Mouse (Mus musculus): ENCODE data around the gene Flnc. TPM values are rescaled to one million over a fixed set of nuclear protein-coding genes. Genes with fewer than 3 reads are reported as not detected.

The Flnc gene
- polyA plus RNA-seq, 1 experiment from 2014 or later: 42.5 TPM

DNA sequence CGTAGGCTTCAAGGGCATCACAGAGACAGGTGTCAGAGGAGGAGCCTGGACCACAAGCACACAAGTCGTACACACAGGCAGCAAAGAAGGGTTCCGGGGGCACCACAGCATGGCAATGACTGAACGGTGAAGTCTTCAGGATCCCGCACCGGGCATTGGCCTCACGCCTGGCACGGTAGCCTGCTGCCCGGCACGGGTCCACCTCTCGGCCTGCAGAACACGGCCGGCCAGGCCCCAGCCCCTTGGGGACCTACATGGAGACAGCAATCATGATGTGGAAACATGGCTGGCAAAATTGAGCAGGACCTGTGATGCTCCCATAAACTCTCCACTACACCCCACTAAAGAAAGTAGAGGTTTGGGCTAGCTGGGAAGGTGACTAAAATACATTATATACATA is 49.6 kb downstream of the Flnc start:
- H3K4me2 ChIP-seq: no peak overlapping the region
- ATAC-seq (replicated peaks; ENCODE audit: insufficient number of reproducible peaks, low FRiP score, low TSS enrichment): no peak
- H3K9me3 ChIP-seq (replicated peaks; ENCODE audit: control insufficient read depth, low read length): no peaks in the 10 kb centered on the region
- no peaks in the 10 kb centered on the region for H3K36me3 ChIP-seq (ENCODE audit: control insufficient read depth, insufficient read depth, low read length)
- WGBS (ENCODE audit: insufficient replicate concordance): 90% methylated on average over 13 of the region's 13 CpGs
- no peak overlapping the region for H3K4me3 ChIP-seq (ENCODE audit: low read depth, low read length)
- no peak overlapping the region for H3K27ac ChIP-seq (ENCODE audit: low read depth, low read length)
- H3K9ac ChIP-seq (ENCODE audit: low read depth, low read length): no peak overlapping the region
- H3K27me3 ChIP-seq (ENCODE audit: control insufficient read depth, insufficient read depth, low read length): 0 out of 2 replicates have a peak, but pooled peaks cover 3% of the 10 kb centered on the region
- no peaks in the 10 kb centered on the region; the same call in 1 of the 2 replicates for H3K4me1 ChIP-seq (ENCODE audit: control insufficient read depth, insufficient read depth, low read length)

DNA sequence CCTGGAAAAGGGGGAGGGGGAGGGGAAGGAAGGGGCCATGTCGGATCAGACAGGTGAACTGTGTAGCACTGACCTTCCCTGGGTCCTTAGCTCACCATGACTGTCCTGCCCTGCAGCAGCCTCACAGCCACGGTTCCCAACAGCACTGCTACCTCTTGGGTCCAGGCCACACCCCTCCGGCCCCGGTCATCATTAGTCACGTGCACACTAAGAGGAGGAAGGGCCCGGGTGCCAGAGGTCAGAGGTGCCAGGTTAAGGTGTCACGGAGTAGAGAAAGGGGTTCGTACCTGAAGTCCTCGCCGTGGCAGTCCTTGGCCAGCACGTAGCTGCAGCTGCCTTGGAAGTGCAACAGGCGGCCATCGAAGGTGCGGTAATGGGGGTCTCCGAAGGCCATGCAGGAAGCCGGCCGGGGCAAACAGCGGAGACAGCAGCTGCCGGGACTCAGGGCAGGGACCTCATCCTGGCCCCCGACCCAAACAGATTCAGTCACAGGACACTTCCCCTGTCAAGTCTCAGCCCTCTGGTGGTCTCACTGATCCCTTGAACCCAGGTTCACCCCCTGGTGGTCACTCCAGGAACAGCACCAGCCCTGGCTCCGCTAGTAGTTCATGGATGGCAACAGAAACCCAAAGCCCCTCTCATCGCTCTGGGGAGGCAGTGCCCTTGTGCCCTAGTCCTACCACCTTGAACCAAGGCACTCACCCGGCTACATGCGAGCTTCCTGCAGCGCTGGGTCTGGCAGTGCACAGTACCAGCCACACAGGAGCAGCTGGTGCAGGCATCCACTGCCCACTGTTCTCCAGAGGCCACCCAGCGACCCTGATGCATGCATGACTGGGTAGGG is 51.9 kb downstream of the Flnc start:
- peak; percentile 81 for ATAC-seq (replicated peaks; ENCODE audit: insufficient number of reproducible peaks, low FRiP score, low TSS enrichment)
- 8% methylated on average over 26 of the region's 26 CpGs for WGBS (ENCODE audit: insufficient replicate concordance)

DNA sequence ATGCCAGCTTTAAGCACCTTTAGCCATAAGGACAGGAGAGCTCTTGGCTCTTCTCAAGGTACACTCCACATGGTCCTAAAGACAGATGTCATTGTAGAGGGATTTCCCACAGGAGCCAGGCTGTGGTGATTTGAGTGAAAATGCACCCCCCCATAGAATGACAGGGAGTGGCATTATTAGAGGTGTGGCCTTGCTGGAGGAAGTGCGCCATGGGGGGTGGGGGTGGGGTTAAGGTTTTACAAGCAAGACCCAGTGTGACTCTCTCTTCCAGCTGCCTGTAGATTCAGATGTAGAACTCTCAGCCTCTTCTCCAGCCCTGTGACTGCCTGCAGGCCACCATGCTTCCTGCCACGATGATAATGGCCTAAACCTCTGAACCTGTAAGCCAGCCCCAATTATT is 52.9 kb downstream of the Flnc start:
- no peak for ATAC-seq (replicated peaks; ENCODE audit: insufficient number of reproducible peaks, low FRiP score, low TSS enrichment)
- 0 out of 2 replicates have a peak, but pooled peaks cover 3% of the 10 kb centered on the region for H3K27me3 ChIP-seq (ENCODE audit: control insufficient read depth, insufficient read depth, low read length)
- WGBS (ENCODE audit: insufficient replicate concordance): 53% methylated on average over 2 of the region's 2 CpGs
- no peak overlapping the region for H3K4me3 ChIP-seq (ENCODE audit: low read depth, low read length)
- H3K36me3 ChIP-seq (ENCODE audit: control insufficient read depth, insufficient read depth, low read length): 0 out of 2 replicates have a peak, but pooled peaks cover 3% of the 10 kb centered on the region
- H3K4me2 ChIP-seq: no peak overlapping the region
- H3K9me3 ChIP-seq (replicated peaks; ENCODE audit: control insufficient read depth, low read length): no peaks in the 10 kb centered on the region
- H3K27ac ChIP-seq (ENCODE audit: low read depth, low read length): no peak overlapping the region
- H3K4me1 ChIP-seq (ENCODE audit: control insufficient read depth, insufficient read depth, low read length): no peaks in the 10 kb centered on the region; the same call in 1 of the 2 replicates
- no peak overlapping the region for H3K9ac ChIP-seq (ENCODE audit: low read depth, low read length)

More for the DNA sequence above, 51.9 kb downstream of the Flnc start:
- 0 out of 2 replicates have a peak, but pooled peaks cover 3% of the 10 kb centered on the region for H3K27me3 ChIP-seq (ENCODE audit: control insufficient read depth, insufficient read depth, low read length)
- peak overlapping the region; percentile 46; the same call in 1 of the 2 replicates for H3K9ac ChIP-seq (ENCODE audit: low read depth, low read length)
- H3K36me3 ChIP-seq (ENCODE audit: control insufficient read depth, insufficient read depth, low read length): 0 out of 2 replicates have a peak, but pooled peaks cover 2% of the 10 kb centered on the region
- peak overlapping the region; percentile 42 for H3K4me3 ChIP-seq (ENCODE audit: low read depth, low read length)
- H3K9me3 ChIP-seq (replicated peaks; ENCODE audit: control insufficient read depth, low read length): no peaks in the 10 kb centered on the region
- H3K4me2 ChIP-seq: peak overlapping the region; percentile 91
- H3K4me1 ChIP-seq (ENCODE audit: control insufficient read depth, insufficient read depth, low read length): no peaks in the 10 kb centered on the region; the same call in 1 of the 2 replicates
- no peak overlapping the region for H3K27ac ChIP-seq (ENCODE audit: low read depth, low read length)

DNA sequence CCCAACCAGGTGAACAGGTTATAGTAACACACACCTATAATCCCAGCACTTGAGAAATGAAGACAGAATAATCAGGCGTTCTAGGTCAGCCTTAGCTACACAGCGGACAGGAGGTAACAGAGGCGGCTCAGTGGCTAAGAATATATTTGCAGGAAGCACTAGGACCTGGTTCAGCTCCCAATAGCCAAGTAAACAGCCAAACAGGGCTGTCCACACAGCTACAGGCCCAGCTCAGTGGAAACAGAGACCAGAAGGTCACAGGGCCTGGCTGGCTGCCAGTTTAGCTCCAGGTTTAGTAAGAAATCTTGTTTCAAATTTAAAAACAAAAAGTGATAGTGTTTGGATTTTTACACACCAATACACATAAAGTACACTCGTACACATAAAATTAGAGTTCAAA is 61.0 kb downstream of the Flnc start:
- 79% methylated on average over 4 of the region's 4 CpGs for WGBS (ENCODE audit: insufficient replicate concordance)
- no peak overlapping the region for H3K4me3 ChIP-seq (ENCODE audit: low read depth, low read length)
- H3K9ac ChIP-seq (ENCODE audit: low read depth, low read length): no peak overlapping the region
- ATAC-seq (replicated peaks; ENCODE audit: insufficient number of reproducible peaks, low FRiP score, low TSS enrichment): no peak
- H3K27me3 ChIP-seq (ENCODE audit: control insufficient read depth, insufficient read depth, low read length): peaks cover 27% of the 10 kb centered on the region
- 0 out of 2 replicates have a peak, but pooled peaks cover 3% of the 10 kb centered on the region for H3K36me3 ChIP-seq (ENCODE audit: control insufficient read depth, insufficient read depth, low read length)
- H3K9me3 ChIP-seq (replicated peaks; ENCODE audit: control insufficient read depth, low read length): no peaks in the 10 kb centered on the region
- no peaks in the 10 kb centered on the region for H3K4me1 ChIP-seq (ENCODE audit: control insufficient read depth, insufficient read depth, low read length)
- no peak overlapping the region for H3K4me2 ChIP-seq
- H3K27ac ChIP-seq (ENCODE audit: low read depth, low read length): no peak overlapping the region

DNA sequence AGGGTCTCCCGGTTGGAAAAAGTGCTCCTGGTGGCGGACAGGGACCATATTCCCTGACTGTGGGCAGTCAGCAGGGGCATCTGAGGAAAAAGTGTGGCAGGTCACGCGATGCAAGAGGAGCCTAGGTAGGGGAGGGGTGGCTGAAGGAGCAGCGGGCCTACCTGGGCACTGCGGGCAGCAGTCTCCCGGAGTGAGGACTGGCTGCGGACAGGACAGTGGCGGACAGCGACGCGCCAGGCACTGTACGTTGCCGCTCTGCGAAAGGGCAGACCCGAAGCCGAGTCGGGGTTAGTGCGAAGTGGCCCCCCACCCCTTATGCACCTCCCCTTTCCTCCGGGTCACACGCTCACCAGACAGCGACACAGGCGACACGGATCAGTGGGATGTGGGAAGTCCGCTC is 63.2 kb downstream of the Flnc start:
- no peaks in the 10 kb centered on the region for H3K36me3 ChIP-seq (ENCODE audit: control insufficient read depth, insufficient read depth, low read length)

DNA sequence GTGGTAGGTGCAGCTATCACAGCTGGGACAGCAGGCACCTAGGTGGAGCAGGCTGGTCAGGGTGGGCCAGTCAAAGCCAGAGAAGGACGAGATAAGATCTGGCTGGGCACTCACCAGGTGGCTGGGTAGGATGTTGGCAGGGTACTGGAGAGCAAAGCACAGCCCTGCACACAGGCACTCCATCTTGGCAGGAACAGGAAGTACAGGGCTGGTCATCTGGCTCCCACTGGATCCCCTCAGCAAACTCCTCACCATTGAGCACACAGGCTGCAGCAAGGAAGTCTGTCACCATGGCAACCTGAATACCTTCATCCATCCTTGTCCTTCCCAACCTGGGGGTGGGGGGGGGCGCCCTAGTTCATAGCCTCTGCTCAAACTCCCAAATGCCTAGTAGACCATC is 64.7 kb downstream of the Flnc start:
- H3K27ac ChIP-seq (ENCODE audit: low read depth, low read length): no peak overlapping the region
- peaks cover 27% of the 10 kb centered on the region for H3K27me3 ChIP-seq (ENCODE audit: control insufficient read depth, insufficient read depth, low read length)
- no peak for ATAC-seq (replicated peaks; ENCODE audit: insufficient number of reproducible peaks, low FRiP score, low TSS enrichment)
- no peaks in the 10 kb centered on the region for H3K36me3 ChIP-seq (ENCODE audit: control insufficient read depth, insufficient read depth, low read length)
- H3K9me3 ChIP-seq (replicated peaks; ENCODE audit: control insufficient read depth, low read length): no peaks in the 10 kb centered on the region
- WGBS (ENCODE audit: insufficient replicate concordance): 34% methylated on average over 2 of the region's 2 CpGs
- H3K9ac ChIP-seq (ENCODE audit: low read depth, low read length): no peak overlapping the region
- H3K4me2 ChIP-seq: no peak overlapping the region
- no peak overlapping the region for H3K4me3 ChIP-seq (ENCODE audit: low read depth, low read length)
- H3K4me1 ChIP-seq (ENCODE audit: control insufficient read depth, insufficient read depth, low read length): no peaks in the 10 kb centered on the region

More for the DNA sequence above, 63.2 kb downstream of the Flnc start:
- H3K27me3 ChIP-seq (ENCODE audit: control insufficient read depth, insufficient read depth, low read length): peaks cover 27% of the 10 kb centered on the region
- ATAC-seq (replicated peaks; ENCODE audit: insufficient number of reproducible peaks, low FRiP score, low TSS enrichment): 0 out of 2 replicates have a peak, but pooled peaks have one; percentile 29
- no peaks in the 10 kb centered on the region for H3K4me1 ChIP-seq (ENCODE audit: control insufficient read depth, insufficient read depth, low read length)
- H3K9me3 ChIP-seq (replicated peaks; ENCODE audit: control insufficient read depth, low read length): no peaks in the 10 kb centered on the region
- WGBS (ENCODE audit: insufficient replicate concordance): 16% methylated on average over 25 of the region's 25 CpGs
- H3K4me2 ChIP-seq: peak overlapping the region; percentile 35; the same call in 1 of the 2 replicates
- no peak overlapping the region for H3K9ac ChIP-seq (ENCODE audit: low read depth, low read length)
- H3K4me3 ChIP-seq (ENCODE audit: low read depth, low read length): 0 out of 2 replicates have a peak overlapping the region, but pooled peaks have one; percentile 3
- no peak overlapping the region for H3K27ac ChIP-seq (ENCODE audit: low read depth, low read length)

DNA sequence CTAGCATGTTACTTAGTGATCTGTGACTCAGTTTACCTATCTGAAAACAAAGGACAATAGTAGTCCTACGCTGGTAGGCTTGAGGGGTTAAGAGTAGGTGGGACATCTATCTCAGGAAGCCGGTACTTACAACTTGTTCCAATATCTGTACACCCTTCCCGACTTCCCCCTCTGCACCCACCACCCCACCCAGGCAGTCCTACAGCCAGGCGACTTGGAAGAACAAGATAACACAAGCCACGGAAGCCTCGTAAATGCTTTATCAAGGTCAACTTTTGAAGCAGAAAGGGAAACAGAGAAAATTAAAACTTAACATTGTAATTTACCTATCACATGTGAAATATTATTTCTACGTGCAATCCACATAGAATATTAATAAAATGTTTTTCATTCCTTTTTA is 67.1 kb downstream of the Flnc start:
- 71% methylated on average over 7 of the region's 7 CpGs for WGBS (ENCODE audit: insufficient replicate concordance)
- H3K27me3 ChIP-seq (ENCODE audit: control insufficient read depth, insufficient read depth, low read length): peaks cover 27% of the 10 kb centered on the region
- H3K4me1 ChIP-seq (ENCODE audit: control insufficient read depth, insufficient read depth, low read length): no peaks in the 10 kb centered on the region
- H3K27ac ChIP-seq (ENCODE audit: low read depth, low read length): no peak overlapping the region
- H3K4me2 ChIP-seq: no peak overlapping the region
- H3K36me3 ChIP-seq (ENCODE audit: control insufficient read depth, insufficient read depth, low read length): no peaks in the 10 kb centered on the region
- ATAC-seq (replicated peaks; ENCODE audit: insufficient number of reproducible peaks, low FRiP score, low TSS enrichment): no peak
- H3K9ac ChIP-seq (ENCODE audit: low read depth, low read length): no peak overlapping the region
- no peak overlapping the region for H3K4me3 ChIP-seq (ENCODE audit: low read depth, low read length)
- H3K9me3 ChIP-seq (replicated peaks; ENCODE audit: control insufficient read depth, low read length): no peaks in the 10 kb centered on the region

DNA sequence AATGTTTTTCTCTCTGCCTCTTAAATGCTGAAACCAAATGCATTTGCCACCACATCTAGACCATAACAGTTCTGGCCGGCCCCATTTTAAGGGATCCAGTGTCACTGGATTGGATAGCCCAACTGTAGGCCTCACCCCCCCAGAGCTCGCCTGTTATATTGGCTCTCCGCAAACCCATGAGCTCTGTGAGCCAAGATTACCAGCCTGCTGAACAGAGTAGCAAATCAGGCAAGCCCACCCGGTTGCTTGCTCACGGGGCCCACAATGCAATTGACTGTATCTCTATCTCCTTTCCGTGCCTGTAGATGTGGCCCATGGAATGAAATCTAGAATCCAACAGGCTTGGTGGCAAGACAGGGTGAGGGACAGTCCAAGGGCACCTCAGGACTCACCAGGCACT is 67.8 kb downstream of the Flnc start:
- WGBS (ENCODE audit: insufficient replicate concordance): 76% methylated on average over 6 of the region's 6 CpGs
- no peaks in the 10 kb centered on the region for H3K4me1 ChIP-seq (ENCODE audit: control insufficient read depth, insufficient read depth, low read length)
- peaks cover 23% of the 10 kb centered on the region for H3K27me3 ChIP-seq (ENCODE audit: control insufficient read depth, insufficient read depth, low read length)
- no peak overlapping the region for H3K4me3 ChIP-seq (ENCODE audit: low read depth, low read length)
- H3K9ac ChIP-seq (ENCODE audit: low read depth, low read length): no peak overlapping the region
- H3K9me3 ChIP-seq (replicated peaks; ENCODE audit: control insufficient read depth, low read length): no peaks in the 10 kb centered on the region
- no peaks in the 10 kb centered on the region for H3K36me3 ChIP-seq (ENCODE audit: control insufficient read depth, insufficient read depth, low read length)
- H3K27ac ChIP-seq (ENCODE audit: low read depth, low read length): no peak overlapping the region
- no peak overlapping the region for H3K4me2 ChIP-seq
- no peak for ATAC-seq (replicated peaks; ENCODE audit: insufficient number of reproducible peaks, low FRiP score, low TSS enrichment)
